Mouse (Mus musculus) layer of hippocampus, adult 8-10 months (tissue): Measurements from ENCODE around the gene Nkd1. TPM values are rescaled to one million over a fixed set of nuclear protein-coding genes. Genes with fewer than 3 reads are reported as not detected.

ENCODE experiments used
- DNase-seq, 2 experiments: peaks; one replicate each; pipeline ENCODE4 v3.0.0; 2022; ENCODE audit warnings: low spot score in 2 of 2
- total RNA-seq, 4 experiments: library from RNA; stranded (reverse); gene quantifications; 2 replicates each; pipeline ENCODE4 v1.2.4; 2022

Gene Nkd1
- total RNA-seq, 4 experiments from 2014 or later: 8.1 to 11.3 (median 9.2) TPM

GRCm38 (mm10) chr8:88537998-88538975 lies 17.1 kb downstream of the Nkd1 start:
- DNase-seq: no peak

GRCm38 (mm10) chr8:88538976-88539371 lies 17.8 kb downstream of the Nkd1 start:
- DNase-seq: no peak

GRCm38 (mm10) chr8:88539963-88540362 lies 18.8 kb downstream of the Nkd1 start:
- no peak for DNase-seq

GRCm38 (mm10) chr8:88542596-88543213 lies 21.6 kb downstream of the Nkd1 start:
- DNase-seq: no peak

GRCm38 (mm10) chr8:88544677-88545076 lies 23.5 kb downstream of the Nkd1 start:
- no peak for DNase-seq

GRCm38 (mm10) chr8:88545441-88545840 lies 24.3 kb downstream of the Nkd1 start:
- DNase-seq: no peak

- no peak for DNase-seq
Measured at GRCm38 (mm10) chr8:88546032-88546732, 25.0 kb downstream of the Nkd1 start.

- no peak for DNase-seq
Measured at GRCm38 (mm10) chr8:88555669-88556068, 34.5 kb downstream of the Nkd1 start.

GRCm38 (mm10) chr8:88559985-88560473 lies 38.9 kb downstream of the Nkd1 start:
- no peak for DNase-seq

- no peak for DNase-seq
Measured at GRCm38 (mm10) chr8:88561402-88561801, 40.2 kb downstream of the Nkd1 start.

- DNase-seq: no peak
Measured at GRCm38 (mm10) chr8:88564256-88564903, 43.2 kb downstream of the Nkd1 start.

GRCm38 (mm10) chr8:88566119-88566518 lies 45.0 kb downstream of the Nkd1 start:
- DNase-seq: no peak

- DNase-seq: peak in 1 of 2 experiments; percentile 26
Measured at GRCm38 (mm10) chr8:88567314-88568121, 46.4 kb downstream of the Nkd1 start.

- DNase-seq: no peak
Measured at GRCm38 (mm10) chr8:88568211-88568610, 47.1 kb downstream of the Nkd1 start.

- DNase-seq: no peak
Measured at GRCm38 (mm10) chr8:88569366-88569765, 48.2 kb downstream of the Nkd1 start.

GRCm38 (mm10) chr8:88570293-88570998 lies 49.3 kb downstream of the Nkd1 start:
- DNase-seq: no peak

- DNase-seq: no peak
Measured at GRCm38 (mm10) chr8:88571434-88572184, 50.5 kb downstream of the Nkd1 start.

- peak in 1 of 2 experiments; percentile 41 for DNase-seq
Measured at GRCm38 (mm10) chr8:88572185-88572909, 51.2 kb downstream of the Nkd1 start.
